Mouse (Mus musculus) bone marrow macrophage, adult 2 months (primary cell): ENCODE data around the gene Cryl1.

ENCODE experiments used
- CTCF ChIP-seq: IDR thresholded peaks from 2 replicates; pipeline ENCODE4 v1.5.1; 2012; ENCODE audit warnings: low read depth, mild to moderate bottlenecking, low read length, moderate library complexity
- POLR2A ChIP-seq: IDR thresholded peaks from 2 replicates; pipeline ENCODE4 v1.6.1; 2012; ENCODE audit warnings: mild to moderate bottlenecking, low read depth, low read length, borderline replicate concordance

DNA sequence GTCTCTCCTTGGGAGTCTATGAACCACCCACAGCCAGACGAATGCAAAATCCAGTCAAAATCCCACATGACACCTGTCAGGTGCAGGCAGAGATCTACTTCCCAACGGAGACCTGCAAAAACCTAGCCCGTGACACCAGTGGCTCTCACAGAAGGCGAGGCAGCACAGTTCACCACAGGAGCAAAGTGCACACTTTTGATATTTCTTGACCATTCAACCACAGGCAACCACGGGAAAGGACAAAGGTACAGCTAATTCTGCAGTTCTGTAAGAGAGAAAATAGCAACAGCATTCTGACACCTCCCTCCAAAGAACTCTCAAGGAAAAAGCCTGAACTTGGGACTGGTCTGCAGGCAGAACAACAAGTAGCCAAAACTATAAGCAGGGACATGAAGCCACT is 1.1 kb downstream of the Cryl1 start:
- TF ChIP-seq POLR2A (no peak), CTCF (no peak)
